Comparison of ENCODE assay signal across 11 mouse cellular contexts in the genomic region with DNA sequence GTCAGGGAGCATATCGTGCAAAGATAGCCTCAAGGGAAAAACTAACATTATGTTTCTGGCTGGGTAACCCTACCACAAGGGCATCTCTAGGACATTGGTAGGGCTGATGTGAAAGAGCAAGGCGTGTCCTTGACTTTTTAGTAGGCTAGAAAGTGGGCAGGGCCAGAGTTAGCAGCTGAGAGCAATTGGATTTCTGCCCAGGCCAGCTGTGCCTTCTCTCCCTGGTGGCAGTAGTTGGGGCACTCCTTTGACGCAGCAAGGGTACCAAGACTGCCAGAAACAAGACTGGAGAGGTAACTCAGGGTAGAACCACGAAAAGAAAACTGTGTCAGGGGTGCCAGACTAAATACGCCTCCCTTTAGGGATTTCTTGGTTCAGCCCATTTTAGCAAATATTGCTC.
DNase-seq lines count a peak whose midpoint lies in the region; ATAC-seq and TF ChIP-seq lines count a peak whose summit lies in the region.
"Had no signal": no experiment of that assay in that cellular context is flagged by ENCODE, and none has a peak within 500 bp of the region (broad histone marks: within the 10 kb centered on the region; RNA-seq: fewer than 3 reads in every experiment).

No protein-coding gene starts in this region.

- no peak overlapping the region for H3K4me2 ChIP-seq in heart, embryonic 12.5 days
- H3K4me2 ChIP-seq in liver, postnatal 0 days (ENCODE audit: low read depth, low read length), result no peak overlapping the region
- H3K4me2 ChIP-seq: liver, embryonic 15.5 days; neural tube, embryonic 13.5 days had no signal

- no peak overlapping the region for H3K27ac ChIP-seq in heart, embryonic 12.5 days (ENCODE audit: poor library complexity, severe bottlenecking)
- H3K27ac ChIP-seq in liver, postnatal 0 days (ENCODE audit: low read depth), result no peak overlapping the region
- H3K27ac ChIP-seq: liver, embryonic 15.5 days; neural tube, embryonic 13.5 days had no signal

- peak; percentile 96 for DNase-seq in heart, adult 11 months
- DNase-seq in adrenal gland, adult 18-20 months (ENCODE audit: low spot score in 2 of 2), result peak; percentile 23 to 24
- peak; percentile 46 for DNase-seq in gastrocnemius, postnatal 25 days
- peak; percentile 18 to 21 for DNase-seq in kidney, postnatal 4 days
- DNase-seq in liver, postnatal 0 days, result no peak
- no peak for DNase-seq in spleen, postnatal 14 days (ENCODE audit: low spot score in 2 of 2)

- no peaks in the 10 kb centered on the region for H3K9me3 ChIP-seq in heart, embryonic 12.5 days (replicated peaks)
- no peaks in the 10 kb centered on the region for H3K9me3 ChIP-seq in liver, postnatal 0 days (ENCODE audit: low read length)
- H3K9me3 ChIP-seq: liver, embryonic 15.5 days; neural tube, embryonic 13.5 days had no signal

- H3K4me3 ChIP-seq in heart, embryonic 12.5 days, result no peak overlapping the region
- H3K4me3 ChIP-seq in liver, postnatal 0 days (ENCODE audit: low read depth, low read length), result no peak overlapping the region
- H3K4me3 ChIP-seq: liver, embryonic 15.5 days; neural tube, embryonic 13.5 days had no signal

- no peak for ATAC-seq in heart, embryonic 12.5 days (ENCODE audit: insufficient number of reproducible peaks, low FRiP score)
- ATAC-seq in monocyte, adult 5-6 weeks (replicated peaks; ENCODE audit: insufficient number of reproducible peaks, low FRiP score, low TSS enrichment, poor library complexity, severe bottlenecking), result no peak
- ATAC-seq in liver, postnatal 0 days, result no peak

- TF ChIP-seq EP300 in liver, postnatal 0 days (IDR thresholded peaks at IDR 0.05; ENCODE audit: low read depth), result no peak

- no peaks in the 10 kb centered on the region for H3K36me3 ChIP-seq in heart, embryonic 12.5 days
- no peaks in the 10 kb centered on the region for H3K36me3 ChIP-seq in liver, postnatal 0 days (replicated peaks; ENCODE audit: insufficient read depth, low read length)
- H3K36me3 ChIP-seq: liver, embryonic 15.5 days; neural tube, embryonic 13.5 days had no signal

- H3K9ac ChIP-seq in heart, embryonic 12.5 days, result no peak overlapping the region
- no peak overlapping the region for H3K9ac ChIP-seq in liver, postnatal 0 days (replicated peaks)
- H3K9ac ChIP-seq: liver, embryonic 15.5 days; neural tube, embryonic 13.5 days had no signal

- H3K4me1 ChIP-seq in heart, embryonic 12.5 days (replicated peaks), result peaks cover 15% of the 10 kb centered on the region
- no peaks in the 10 kb centered on the region for H3K4me1 ChIP-seq in liver, postnatal 0 days (ENCODE audit: insufficient read depth)
- H3K4me1 ChIP-seq: liver, embryonic 15.5 days had no signal

- H3K27me3 ChIP-seq in heart, embryonic 12.5 days (replicated peaks), result no peaks in the 10 kb centered on the region
- no peaks in the 10 kb centered on the region for H3K27me3 ChIP-seq in liver, postnatal 0 days (ENCODE audit: insufficient read depth, low read length)
- H3K27me3 ChIP-seq: CH12.LX; liver, embryonic 15.5 days; neural tube, embryonic 13.5 days had no signal

- no peak for TF ChIP-seq CTCF in liver, postnatal 0 days (IDR thresholded peaks at IDR 0.05; ENCODE audit: low read depth)

- 66% methylated on average over 5 of the region's 5 CpGs for WGBS in heart, embryonic 12.5 days
- WGBS in liver, postnatal 0 days (ENCODE audit: insufficient replicate concordance), result 73% methylated on average over 5 of the region's 5 CpGs

Comparison
In these comparisons a context has a peak if more than half of its experiments do, and no peak if none do; other contexts are left out.
1. DNase-seq: peak in heart, adult 11 months (single experiment), adrenal gland, adult 18-20 months (2 of 2), gastrocnemius, postnatal 25 days (single experiment) and kidney, postnatal 4 days (2 of 2); none in liver, postnatal 0 days (single experiment) and spleen, postnatal 14 days (0 of 2).